Mouse (Mus musculus): Measurements from ENCODE around the gene Tmem97. TPM values are rescaled to one million over a fixed set of nuclear protein-coding genes. Genes with fewer than 3 reads are reported as not detected.

The Tmem97 gene
- total RNA-seq, 2 experiments from 2014 or later = 19.8 to 20.7 TPM

Other genes with a start within 250 kb of the Tmem97 start
- gene Spag5, start 249.2 kb downstream of the Tmem97 start, total RNA-seq (2021) = 1 to 10 TPM; 8.0 to 8.9 TPM
- gene Aldoc, start 227.8 kb downstream of the Tmem97 start, total RNA-seq (2021) = 100 to 1,000 TPM; 771 to 821 TPM
- gene Pigs, start 222.4 kb downstream of the Tmem97 start, total RNA-seq (2021) = 10 to 100 TPM; 67.0 to 67.7 TPM
- gene Unc119, start 207.3 kb downstream of the Tmem97 start, total RNA-seq (2021) = 10 to 100 TPM; 27.9 to 30.2 TPM
- under 1 TPM in 1 of 2 experiments, not detected in 1; 0.09 TPM for gene Foxn1, start 164.2 kb downstream of the Tmem97 start, total RNA-seq (2021)
- gene Slc13a2, start 128.6 kb downstream of the Tmem97 start, total RNA-seq (2021) = not detected
- 10 to 100 TPM; 10.5 to 11.2 TPM for gene Slc46a1, start 85.1 kb downstream of the Tmem97 start, total RNA-seq (2021)
- gene Sarm1, start 53.0 kb downstream of the Tmem97 start, total RNA-seq (2021) = 10 to 100 TPM; 34.3 to 36.5 TPM
- gene Vtn, start 51.7 kb downstream of the Tmem97 start, total RNA-seq (2021) = 10 to 100 TPM; 71.6 to 75.3 TPM
- 1 to 10 TPM in 1 of 2 experiments, under 1 TPM in 1; 0.98 to 1.2 TPM for gene Sebox, start 47.3 kb downstream of the Tmem97 start, total RNA-seq (2021)
- 10 to 100 TPM; 38.8 to 45.1 TPM for gene Tmem199, start 38.6 kb downstream of the Tmem97 start, total RNA-seq (2021)
- gene Poldip2, start 38.6 kb downstream of the Tmem97 start, total RNA-seq (2021) = 100 to 1,000 TPM; 104 to 115 TPM
- gene Tnfaip1, start 14.4 kb downstream of the Tmem97 start, total RNA-seq (2021) = 10 to 100 TPM; 38.5 to 39.0 TPM
- gene Ift20, start 14.4 kb downstream of the Tmem97 start, total RNA-seq (2021) = 10 to 100 TPM; 90.3 to 91.2 TPM
- gene Nlk, start 146.6 kb upstream of the Tmem97 start, total RNA-seq (2021) = 100 to 1,000 TPM; 113 to 115 TPM
- 10 to 100 TPM; 17.5 to 18.4 TPM for gene Ccnq, start 201.0 kb upstream of the Tmem97 start, total RNA-seq (2021)

All from left cerebral cortex, postnatal 25 days (tissue).